Mouse (Mus musculus) layer of hippocampus, postnatal 36 days (tissue): ENCODE measurements around the gene Tpcn1. TPM values are rescaled to one million over a fixed set of nuclear protein-coding genes. Genes with fewer than 3 reads are reported as not detected.

Experiments used
- DNase-seq, 2 experiments: peaks; one replicate each; pipeline ENCODE4 v3.0.0; 2022
- total RNA-seq, 2 experiments: library from RNA; stranded (reverse); gene quantifications; 2 replicates each; pipeline ENCODE4 v1.2.3; 2021

Tpcn1 gene
- total RNA-seq, 2 experiments from 2014 or later, result 35.0 to 36.4 TPM

- no peak for DNase-seq
These were observed 20.8 kb upstream of the Tpcn1 start for GRCm38 (mm10) chr5:120609246-120609775.

GRCm38 (mm10) chr5:120607335-120607734, 18.9 kb upstream of the Tpcn1 start:
- DNase-seq, result no peak

GRCm38 (mm10) chr5:120606590-120607200, 18.2 kb upstream of the Tpcn1 start:
- DNase-seq, result no peak

DNA sequence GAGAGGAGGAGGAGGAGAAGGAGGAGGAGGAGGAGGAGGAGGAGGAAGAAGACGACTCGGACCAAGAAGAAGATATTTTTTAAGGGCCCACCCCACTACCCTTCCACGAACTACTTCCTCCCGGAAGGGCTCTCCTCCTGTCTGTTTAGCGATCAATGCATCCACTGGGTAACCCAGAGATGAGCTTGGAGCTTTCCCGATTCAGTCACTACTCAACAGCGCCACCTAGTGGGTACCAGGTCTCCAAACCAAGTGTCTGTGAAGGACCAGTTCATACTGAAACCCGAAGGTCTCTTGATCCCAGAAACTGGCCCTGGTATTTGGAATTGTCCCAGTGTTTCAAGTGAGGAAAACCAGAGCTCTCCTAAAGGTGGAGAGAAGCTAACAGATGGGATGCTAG, 17.2 kb upstream of the Tpcn1 start:
- DNase-seq, result peak; percentile 86

GRCm38 (mm10) chr5:120605241-120605661, 16.8 kb upstream of the Tpcn1 start:
- no peak for DNase-seq

GRCm38 (mm10) chr5:120604839-120605238, 16.4 kb upstream of the Tpcn1 start:
- peak; percentile 61 to 71 for DNase-seq

DNA sequence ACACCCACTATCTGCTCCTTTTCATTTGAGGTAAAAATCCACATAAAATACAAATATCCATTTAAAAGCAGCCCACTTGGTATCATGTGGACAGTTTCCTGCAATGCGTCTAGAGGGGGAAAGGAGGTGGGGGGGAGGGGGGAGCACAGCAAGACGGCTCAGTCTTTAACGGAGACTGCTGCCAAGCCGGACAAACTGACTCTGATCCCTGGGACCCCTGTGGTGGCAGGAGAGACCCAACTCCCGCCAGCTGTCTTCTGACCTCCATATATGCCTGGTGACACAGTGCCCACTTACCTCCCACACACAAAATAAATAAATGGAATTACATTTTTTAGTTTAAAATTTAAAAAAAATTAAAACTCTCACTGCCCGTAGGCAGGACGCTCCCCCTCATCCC, 15.0 kb upstream of the Tpcn1 start:
- DNase-seq, result no peak

DNA sequence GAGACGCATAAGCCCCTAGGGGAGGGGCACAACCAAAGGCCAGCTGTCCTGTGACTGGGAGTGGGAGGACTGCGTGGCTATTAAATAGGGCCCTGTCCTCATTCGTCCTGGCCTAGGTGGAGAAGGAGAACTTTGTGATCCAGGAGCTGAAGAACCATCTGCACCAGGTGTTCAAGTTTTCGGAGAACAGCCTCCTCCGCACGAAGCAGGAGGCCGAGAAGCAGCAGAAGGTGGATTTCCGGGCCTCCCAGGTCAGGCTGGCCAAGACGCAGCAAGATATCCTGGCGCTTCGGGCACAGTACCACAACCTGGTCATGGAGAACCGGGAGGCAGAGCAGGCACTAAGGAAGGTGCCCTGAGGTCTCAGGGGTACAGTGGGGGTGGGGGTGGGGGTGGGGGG, 13.7 kb upstream of the Tpcn1 start:
- no peak for DNase-seq

GRCm38 (mm10) chr5:120600946-120601668, 12.6 kb upstream of the Tpcn1 start:
- DNase-seq, result no peak

DNA sequence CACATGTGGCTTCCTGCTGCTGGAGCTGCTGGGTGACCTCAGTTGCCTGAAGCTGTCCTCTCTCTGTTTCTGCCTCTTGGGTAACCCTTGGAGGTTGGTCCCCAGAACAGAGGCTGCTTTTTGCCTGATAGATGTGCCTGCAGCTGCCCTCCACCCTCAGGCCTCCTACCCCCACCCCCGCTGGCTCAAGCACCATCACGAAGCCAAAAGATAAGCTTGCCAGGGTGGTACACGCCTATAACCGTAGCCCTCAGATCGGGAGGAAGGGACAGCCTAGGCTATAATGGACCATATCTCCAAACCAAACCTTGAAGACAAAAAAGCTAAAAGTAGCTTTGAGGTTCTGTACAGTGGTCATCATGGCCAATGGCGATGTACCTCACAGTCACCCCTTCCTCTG, 11.2 kb upstream of the Tpcn1 start:
- DNase-seq, result no peak

DNA sequence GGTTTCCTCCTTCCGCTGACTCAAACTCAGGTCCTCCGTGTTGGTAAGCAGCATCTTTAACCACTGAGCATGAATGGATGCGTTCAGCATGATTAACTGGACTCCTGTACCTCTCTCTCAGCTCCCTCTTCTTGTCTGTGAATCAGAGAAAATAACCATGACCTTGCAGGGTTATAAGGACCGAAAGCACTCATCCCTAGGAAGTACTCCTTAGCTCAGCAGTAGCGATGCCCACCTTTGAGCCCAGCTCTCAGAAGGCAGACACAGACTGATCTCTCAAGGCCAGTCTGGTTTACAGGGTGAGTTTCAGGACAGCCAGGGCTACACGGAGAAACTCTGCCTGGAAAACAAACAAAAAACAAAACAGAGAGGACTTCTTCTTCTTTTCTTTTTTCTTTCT, 6.0 kb upstream of the Tpcn1 start:
- no peak for DNase-seq

DNA sequence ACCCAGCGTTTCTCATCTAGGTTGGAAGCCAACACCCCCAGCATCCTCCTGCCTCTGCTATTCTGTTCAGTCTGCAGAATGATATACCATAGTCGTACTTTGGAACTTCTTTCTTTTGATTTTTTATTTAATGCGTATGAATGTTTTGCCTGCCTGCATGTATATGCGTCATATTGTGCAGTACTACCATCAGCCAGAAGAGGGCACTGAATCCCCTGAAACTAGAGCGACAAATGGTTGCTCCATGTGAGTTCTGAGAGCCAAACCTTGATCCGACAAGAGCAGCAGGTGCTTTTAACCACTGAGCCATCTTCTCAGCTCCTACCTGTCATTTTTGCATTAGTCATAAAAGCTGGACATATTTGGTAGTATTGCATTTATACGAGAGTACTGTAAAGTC, 3.7 kb upstream of the Tpcn1 start:
- no peak for DNase-seq

GRCm38 (mm10) chr5:120590356-120591010, 2.0 kb upstream of the Tpcn1 start:
- DNase-seq, result no peak

- no peak for DNase-seq
These were observed 419 bp downstream of the Tpcn1 start for GRCm38 (mm10) chr5:120587940-120588568.

GRCm38 (mm10) chr5:120587616-120587926, 902 bp downstream of the Tpcn1 start:
- no peak for DNase-seq

DNA sequence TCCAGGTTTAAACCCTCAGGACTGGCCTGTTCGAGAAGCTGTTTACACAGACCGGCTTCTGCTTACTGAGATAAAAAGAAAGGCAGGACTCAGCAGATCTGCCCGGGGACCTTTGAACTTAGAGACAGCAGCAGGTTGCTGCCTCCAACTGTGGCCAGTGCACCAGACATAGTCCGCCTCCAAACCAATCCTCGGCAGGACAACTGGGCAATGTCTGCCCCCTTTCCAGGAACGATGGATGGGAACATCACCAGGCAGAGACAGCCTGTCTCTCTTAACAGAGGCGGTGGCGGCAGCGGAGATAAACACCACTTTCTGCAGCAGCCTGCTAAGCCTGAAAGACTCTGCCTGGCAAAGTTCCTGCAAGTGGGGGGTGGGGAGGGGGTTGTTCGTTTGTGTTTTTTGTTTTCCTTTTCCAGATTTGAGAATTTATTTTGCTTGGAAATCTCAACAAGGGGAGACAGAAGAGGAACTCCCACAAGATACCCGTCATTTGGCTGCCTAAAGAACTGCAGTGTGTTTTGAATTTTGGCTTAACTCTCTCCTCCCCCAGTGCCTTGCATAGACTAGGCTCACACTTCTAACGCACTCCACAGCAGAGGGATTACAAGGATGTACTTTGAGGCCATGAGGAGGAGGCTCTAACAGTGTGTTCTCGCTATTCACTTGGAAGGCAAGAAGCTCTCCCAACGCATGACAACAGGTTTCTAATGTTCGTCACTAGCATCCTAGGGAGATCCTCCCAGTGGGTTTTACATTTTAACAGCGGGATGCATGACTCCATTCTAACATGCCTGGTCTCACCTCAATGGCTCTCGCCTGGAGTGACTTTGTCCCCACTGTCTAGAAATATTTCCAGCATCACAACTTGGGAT, 1.5 kb downstream of the Tpcn1 start:
- no peak for DNase-seq

GRCm38 (mm10) chr5:120584968-120585367, 3.5 kb downstream of the Tpcn1 start:
- DNase-seq, result no peak

GRCm38 (mm10) chr5:120583511-120583910, 5.0 kb downstream of the Tpcn1 start:
- no peak for DNase-seq

DNA sequence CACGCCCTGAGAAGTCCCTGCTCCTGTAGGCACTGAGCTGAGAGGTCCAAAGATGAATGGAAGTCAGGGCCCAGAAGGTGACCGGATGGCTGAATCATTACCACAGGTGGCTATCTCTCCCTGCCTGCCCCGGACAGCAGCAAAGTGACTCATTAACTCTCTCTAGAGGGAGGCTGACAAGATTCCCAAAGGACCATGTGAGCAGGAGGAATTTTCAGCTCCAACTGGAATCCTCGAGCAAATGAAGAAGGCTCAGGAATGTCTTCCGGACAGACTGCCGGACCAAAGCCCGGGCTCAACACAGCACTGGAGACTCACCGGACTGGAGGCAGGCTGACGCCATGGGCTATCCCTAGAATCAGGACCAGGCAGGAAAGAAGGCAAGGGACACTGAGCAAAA, 6.5 kb downstream of the Tpcn1 start:
- DNase-seq, result no peak

DNA sequence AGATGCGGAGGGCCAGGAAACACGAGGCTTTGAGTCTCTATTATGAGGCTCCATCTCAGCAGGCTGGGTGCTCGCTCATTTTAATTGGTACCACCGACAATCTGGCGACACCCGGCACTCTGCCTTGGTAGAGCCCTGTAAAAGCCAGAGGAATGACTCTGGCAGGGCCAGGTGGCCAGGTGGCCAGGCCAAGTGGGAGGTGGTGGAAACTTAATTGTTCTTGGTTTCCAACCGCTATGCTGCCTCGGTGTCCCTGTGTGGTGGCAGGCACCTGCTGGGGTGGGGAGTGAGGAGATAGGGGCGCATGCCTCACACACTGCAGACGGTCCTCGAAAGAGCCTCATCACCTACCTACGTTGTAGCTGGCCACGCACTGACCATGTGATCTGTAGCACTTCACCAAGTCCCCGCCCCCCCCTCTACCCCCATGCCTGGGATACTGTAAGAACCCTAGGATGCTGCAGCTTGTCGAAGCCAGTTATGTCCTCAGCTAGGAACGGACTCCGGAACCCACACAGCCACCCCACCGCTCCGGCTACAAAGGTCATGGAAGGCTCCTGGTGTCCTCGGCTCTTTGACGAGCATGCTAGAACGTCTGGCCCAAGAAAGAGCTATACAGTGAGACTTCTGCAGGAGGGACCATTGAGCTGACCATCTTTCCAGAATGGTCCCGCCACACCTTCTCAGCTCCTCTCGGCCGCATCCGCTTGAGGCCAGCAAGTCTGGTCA, 8.4 kb downstream of the Tpcn1 start:
- no peak for DNase-seq

GRCm38 (mm10) chr5:120579211-120579897, 9.1 kb downstream of the Tpcn1 start:
- no peak for DNase-seq
